Mouse (Mus musculus) hindbrain, embryonic 11.5 days (tissue): ENCODE data around the gene Abat. TPM values are rescaled to one million over a fixed set of nuclear protein-coding genes. Genes with fewer than 3 reads are reported as not detected.

Experiments used
- ATAC-seq: fragments of 200-750 bp; cut with Nextera tagmentation; 2 replicates; pipeline ENCODE4 v1.8.0; 2017; ENCODE audit warnings: mild to moderate bottlenecking, moderate TSS enrichment, moderate library complexity; ENCODE audit not compliant: low FRiP score
- DNase-seq: peaks from one replicate; pipeline ENCODE4 v3.0.0-alpha.2; 2015; ENCODE audit warnings: low spot score
- H3K27ac ChIP-seq: fragments of 300-500 bp; sonication (generic); 2 replicates; pipeline ENCODE4 v1.5.1; 2014; ENCODE audit warnings: mild to moderate bottlenecking, low read depth, low read length
- H3K27me3 ChIP-seq: fragments of 300-500 bp; sonication (generic); 2 replicates; pipeline ENCODE4 v1.6.1; 2014; ENCODE audit warnings: mild to moderate bottlenecking, low read length, moderate library complexity, mixed read lengths; ENCODE audit not compliant: control insufficient read depth, insufficient read depth
- H3K36me3 ChIP-seq: fragments of 300-500 bp; sonication (generic); 2 replicates; pipeline ENCODE4 v1.6.1; 2014; ENCODE audit warnings: mild to moderate bottlenecking, low read length, moderate library complexity, mixed read lengths; ENCODE audit not compliant: control insufficient read depth, insufficient read depth
- H3K4me1 ChIP-seq: fragments of 300-500 bp; sonication (generic); replicated peaks from 2 replicates; pipeline ENCODE4 v1.6.1; 2014; ENCODE audit warnings: low read length, mixed read lengths; ENCODE audit not compliant: control insufficient read depth, insufficient read depth
- H3K4me2 ChIP-seq: fragments of 300-500 bp; sonication (generic); replicated peaks from 2 replicates; pipeline ENCODE4 v1.6.1; 2014; ENCODE audit warnings: mild to moderate bottlenecking, low read depth, low read length
- H3K4me3 ChIP-seq: fragments of 300-500 bp; sonication (generic); 2 replicates; pipeline ENCODE4 v1.5.1; 2014; ENCODE audit warnings: low read depth, low read length
- H3K9ac ChIP-seq: fragments of 300-500 bp; sonication (generic); 2 replicates; pipeline ENCODE4 v1.6.1; 2014; ENCODE audit warnings: low read depth, low read length
- H3K9me3 ChIP-seq: fragments of 300-500 bp; sonication (generic); 2 replicates; pipeline ENCODE4 v1.6.1; 2016; ENCODE audit warnings: low read length; ENCODE audit not compliant: control insufficient read depth
- WGBS: fragments of 180-500 bp; shearing (Covaris S2); extraction: QIAGEN DNeasy Blood & Tissue Kit; methylation state at CpG from one replicate; pipeline ENCODE4 v1.1.7; 2014; 5-methylcytosine and 5-hydroxymethylcytosine counted together
- polyA plus RNA-seq: library from polyadenylated mRNA; unstranded; fragments of >200 nt; fragmentation: Nextera tagmentation; extraction: Ambion mirVana; gene quantifications from 2 replicates; pipeline ENCODE4 v1.2.1, GENCODE M21; 2014

Abat gene
- polyA plus RNA-seq, 1 experiment from 2014 or later: 27.4 TPM

DNA sequence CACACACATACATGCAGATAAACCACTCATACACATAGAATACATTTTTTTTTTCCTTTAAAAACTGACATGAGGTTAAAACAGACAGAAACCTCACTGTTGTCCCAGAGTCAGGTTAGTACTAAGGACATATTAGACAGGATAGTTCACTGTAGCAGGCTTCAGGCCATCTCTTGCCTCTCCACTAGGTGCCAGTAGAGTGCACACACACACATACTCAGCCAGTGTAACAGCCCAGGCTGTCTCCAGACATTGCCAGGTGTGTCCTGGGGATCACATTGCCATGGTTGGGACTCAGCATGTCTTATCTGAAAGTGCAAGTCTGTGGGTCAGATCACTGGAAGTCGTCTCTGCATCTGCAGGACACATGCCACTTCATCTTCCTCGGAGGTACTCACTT is 130.6 kb downstream of the Abat start:
- Histone ChIP-seq H3K27ac (no peak overlapping the region), H3K27me3 (no peaks in the 10 kb centered on the region), H3K9ac (no peak overlapping the region), H3K4me3 (no peak overlapping the region), H3K4me2 (no peak overlapping the region), H3K4me1 (no peaks in the 10 kb centered on the region), H3K36me3 (peaks cover 2% of the 10 kb centered on the region; the same call in 1 of the 2 replicates), H3K9me3 (no peaks in the 10 kb centered on the region)
- peak; percentile 45 for DNase-seq
- ATAC-seq: no peak
- 69% methylated on average over 2 of the region's 2 CpGs for WGBS

DNA sequence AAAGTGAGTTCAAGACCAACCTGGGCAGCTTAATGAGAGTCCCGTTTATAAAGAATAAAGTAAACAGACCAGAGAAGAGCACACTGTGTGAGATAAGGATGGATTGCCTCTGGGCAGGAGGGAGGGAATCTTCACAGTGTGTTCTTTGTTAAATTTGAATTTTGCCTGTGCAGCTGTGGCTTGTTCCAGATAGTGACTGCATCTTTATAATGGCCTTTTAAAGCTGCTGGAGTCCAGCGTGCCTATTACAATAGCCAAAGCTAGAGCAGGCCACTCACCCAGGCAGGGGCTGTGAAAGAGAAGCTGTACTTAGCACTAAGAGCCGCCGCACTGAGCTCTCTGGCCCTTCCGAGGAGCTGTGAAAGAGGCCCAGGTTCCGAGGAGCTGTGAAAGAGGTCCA is 132.3 kb downstream of the Abat start:
- H3K9me3 ChIP-seq: no peaks in the 10 kb centered on the region
- no peak overlapping the region for H3K4me3 ChIP-seq
- H3K4me2 ChIP-seq: no peak overlapping the region
- H3K27ac ChIP-seq: no peak overlapping the region
- H3K9ac ChIP-seq: no peak overlapping the region
- peaks cover 2% of the 10 kb centered on the region; the same call in 1 of the 2 replicates for H3K36me3 ChIP-seq
- ATAC-seq (no peak), DNase-seq (no peak)
- no peaks in the 10 kb centered on the region for H3K27me3 ChIP-seq
- H3K4me1 ChIP-seq: no peaks in the 10 kb centered on the region
- 90% methylated on average over 6 of the region's 6 CpGs for WGBS

DNA sequence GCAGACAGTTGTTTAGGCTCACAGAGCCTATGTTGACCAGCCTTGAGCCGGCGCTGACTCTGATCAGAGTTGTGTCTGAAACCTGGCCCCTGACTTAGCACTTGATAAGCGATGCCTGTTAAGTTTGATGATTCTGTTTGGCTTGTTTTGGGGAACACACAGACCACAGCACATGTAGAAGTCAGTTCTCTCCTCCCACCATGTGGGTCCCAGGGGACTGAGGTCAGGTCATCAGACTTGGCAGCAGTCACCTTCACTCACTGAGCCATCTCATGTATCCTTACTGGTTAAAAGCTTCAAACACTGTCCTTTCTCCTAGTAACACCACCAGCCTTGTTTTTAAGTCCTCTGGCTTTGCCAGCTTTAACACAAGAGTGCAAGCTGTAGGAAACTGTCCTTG is 136.8 kb downstream of the Abat start:
- Histone ChIP-seq H3K27ac (no peak overlapping the region), H3K4me2 (no peak overlapping the region), H3K36me3 (peaks cover 2% of the 10 kb centered on the region; the same call in 1 of the 2 replicates), H3K27me3 (no peaks in the 10 kb centered on the region), H3K4me1 (no peaks in the 10 kb centered on the region), H3K9ac (no peak overlapping the region), H3K4me3 (no peak overlapping the region), H3K9me3 (no peaks in the 10 kb centered on the region)
- 96% methylated on average over 3 of the region's 3 CpGs for WGBS
- DNase-seq (no peak), ATAC-seq (no peak)

DNA sequence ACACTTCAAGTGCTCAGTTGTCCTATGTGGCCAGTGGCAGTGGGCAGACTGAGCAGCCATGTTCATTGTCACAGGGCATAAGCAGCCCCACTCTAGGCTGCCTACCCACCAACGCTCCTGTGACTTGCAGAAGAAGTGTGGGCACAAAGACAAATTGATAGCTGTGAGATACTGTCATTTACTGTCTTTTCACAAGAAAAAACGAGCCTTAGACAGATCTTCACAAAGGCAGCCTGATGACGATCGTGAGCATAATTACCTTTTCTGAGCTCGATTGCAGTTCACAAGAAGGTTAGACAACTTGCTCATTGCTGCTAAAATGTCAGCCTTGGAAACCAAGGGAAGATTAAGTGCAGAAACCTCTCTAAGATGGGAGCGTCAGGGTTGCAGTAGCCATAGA is 141.9 kb downstream of the Abat start:
- Histone ChIP-seq H3K27ac (no peak overlapping the region), H3K4me3 (no peak overlapping the region), H3K4me2 (no peak overlapping the region), H3K9ac (no peak overlapping the region), H3K4me1 (no peaks in the 10 kb centered on the region), H3K36me3 (peaks cover 5% of the 10 kb centered on the region; the same call in 1 of the 2 replicates), H3K9me3 (no peaks in the 10 kb centered on the region), H3K27me3 (no peaks in the 10 kb centered on the region)
- DNase-seq (no peak), ATAC-seq (no peak)
- whole genome bisulfite sequencing: 88% methylated on average over 6 of the region's 6 CpGs

DNA sequence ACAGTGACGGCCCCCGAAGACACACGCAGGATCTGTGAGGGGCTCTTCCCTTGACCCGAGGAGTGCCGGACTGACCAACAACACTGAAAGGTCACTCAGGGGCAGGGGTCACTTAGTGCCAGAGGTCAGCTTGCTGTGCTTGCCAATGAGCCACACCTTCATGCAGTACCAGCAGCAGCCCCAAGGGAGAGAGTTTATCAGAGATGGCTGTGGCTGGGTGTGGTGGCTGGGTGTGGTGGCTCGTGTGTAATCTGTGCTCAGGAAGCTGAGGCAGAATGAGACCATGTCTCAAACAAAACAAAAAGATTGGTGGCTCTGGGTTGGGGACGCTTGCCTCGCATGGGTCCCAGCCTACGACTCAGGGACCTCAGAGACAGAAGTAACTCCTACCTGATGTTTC is 142.4 kb downstream of the Abat start:
- H3K4me3 ChIP-seq: no peak overlapping the region
- no peaks in the 10 kb centered on the region for H3K27me3 ChIP-seq
- 87% methylated on average over 9 of the region's 9 CpGs for WGBS
- H3K9ac ChIP-seq: no peak overlapping the region
- no peak overlapping the region for H3K4me2 ChIP-seq
- DNase-seq (no peak), ATAC-seq (no peak)
- H3K27ac ChIP-seq: no peak overlapping the region
- H3K4me1 ChIP-seq: no peaks in the 10 kb centered on the region
- peaks cover 5% of the 10 kb centered on the region; the same call in 1 of the 2 replicates for H3K36me3 ChIP-seq
- no peaks in the 10 kb centered on the region for H3K9me3 ChIP-seq

DNA sequence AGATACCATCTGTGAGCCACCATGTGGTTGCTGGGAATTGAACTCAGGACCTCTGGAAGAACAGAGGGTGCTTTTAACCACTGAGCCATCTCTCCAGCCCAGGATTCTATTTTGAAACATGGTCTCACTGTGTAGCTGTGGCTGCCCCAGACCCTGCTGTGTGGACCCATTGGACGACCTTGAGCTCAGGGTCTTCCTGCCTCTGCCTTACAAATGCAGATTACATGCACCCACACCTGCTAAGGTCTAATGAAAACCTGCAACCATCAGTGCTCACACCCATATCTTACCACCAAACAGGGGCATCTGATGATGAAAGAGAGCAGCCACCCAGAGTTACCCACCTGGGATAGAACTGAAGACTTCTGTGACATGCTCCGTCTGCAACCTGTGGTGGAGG is 143.0 kb downstream of the Abat start:
- Histone ChIP-seq H3K4me3 (no peak overlapping the region), H3K9me3 (no peaks in the 10 kb centered on the region), H3K27ac (no peak overlapping the region), H3K36me3 (peaks cover 5% of the 10 kb centered on the region; the same call in 1 of the 2 replicates), H3K27me3 (no peaks in the 10 kb centered on the region), H3K4me2 (no peak overlapping the region), H3K4me1 (no peaks in the 10 kb centered on the region), H3K9ac (no peak overlapping the region)
- DNase-seq (no peak), ATAC-seq (no peak)
- WGBS: 85% methylated on average over 2 of the region's 2 CpGs

DNA sequence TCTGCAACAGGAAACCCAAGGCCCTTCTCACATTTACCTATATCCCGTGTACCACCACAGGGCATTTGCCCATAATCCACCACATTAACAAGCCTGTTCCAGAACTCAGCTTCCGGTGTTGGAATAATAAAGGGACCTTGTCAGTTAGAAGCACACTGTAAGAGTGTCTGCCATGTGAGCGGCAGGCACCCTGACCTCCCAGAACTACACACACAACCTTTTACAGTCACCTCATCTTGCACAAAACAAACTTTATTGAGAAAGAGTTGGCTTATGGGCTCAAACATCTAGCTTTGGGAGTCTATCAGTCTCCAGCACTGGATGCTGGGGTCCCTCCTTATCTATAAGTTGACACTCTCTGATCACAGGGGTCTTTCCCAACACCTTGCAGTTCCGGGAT is 145.1 kb downstream of the Abat start:
- H3K27me3 ChIP-seq: no peaks in the 10 kb centered on the region
- H3K27ac ChIP-seq: no peak overlapping the region
- H3K4me2 ChIP-seq: no peak overlapping the region
- H3K4me3 ChIP-seq: no peak overlapping the region
- peaks cover 9% of the 10 kb centered on the region; the same call in 1 of the 2 replicates for H3K36me3 ChIP-seq
- H3K9ac ChIP-seq: no peak overlapping the region
- 85% methylated on average over 4 of the region's 4 CpGs for WGBS
- DNase-seq (no peak), ATAC-seq (no peak)
- H3K9me3 ChIP-seq: no peaks in the 10 kb centered on the region
- H3K4me1 ChIP-seq: no peaks in the 10 kb centered on the region

DNA sequence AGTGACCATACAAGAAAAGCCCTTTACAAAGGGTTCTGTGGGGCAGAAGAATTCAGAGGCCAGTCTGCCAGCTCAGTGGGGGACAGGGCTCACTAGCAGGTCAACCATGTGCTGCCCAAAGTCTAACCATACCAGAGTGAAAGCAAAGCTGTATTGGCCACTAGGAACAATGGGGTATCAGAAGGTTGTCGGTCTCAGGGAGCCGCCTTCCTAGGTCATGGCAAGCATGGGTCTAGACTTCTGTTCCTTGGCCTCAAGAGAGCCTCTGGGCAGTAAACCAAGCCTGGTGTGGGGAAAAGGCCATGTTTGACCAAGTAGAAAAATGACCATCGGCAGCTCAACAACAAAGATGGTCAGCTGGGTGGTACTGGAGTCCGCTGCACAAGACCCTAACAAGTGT is 145.5 kb downstream of the Abat start:
- peaks cover 9% of the 10 kb centered on the region; the same call in 1 of the 2 replicates for H3K36me3 ChIP-seq
- DNase-seq (no peak), ATAC-seq (no peak)
- H3K4me2 ChIP-seq: no peak overlapping the region
- H3K4me1 ChIP-seq: no peaks in the 10 kb centered on the region
- no peak overlapping the region for H3K4me3 ChIP-seq
- no peaks in the 10 kb centered on the region for H3K9me3 ChIP-seq
- H3K27ac ChIP-seq: no peak overlapping the region
- 89% methylated on average over 4 of the region's 4 CpGs for WGBS
- H3K27me3 ChIP-seq: no peaks in the 10 kb centered on the region
- no peak overlapping the region for H3K9ac ChIP-seq

DNA sequence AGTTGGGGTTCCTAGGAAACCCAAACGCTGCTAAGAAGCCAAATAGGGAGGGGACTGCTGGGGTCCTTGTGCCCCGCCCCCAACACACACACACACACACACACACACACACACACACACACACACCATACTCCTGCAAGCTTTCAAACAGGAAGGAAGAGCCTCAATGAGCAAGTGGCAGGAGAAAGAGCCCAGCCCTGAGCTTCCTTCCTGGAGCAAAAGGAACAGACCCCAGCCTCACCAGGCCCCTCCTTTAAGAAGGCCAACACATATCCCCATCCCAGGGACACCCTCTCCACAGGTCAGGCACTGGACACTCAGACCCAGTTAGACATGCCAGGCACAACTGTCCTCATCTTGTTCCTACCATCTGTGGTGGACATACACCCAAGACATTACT is 149.8 kb downstream of the Abat start:
- Histone ChIP-seq H3K9ac (no peak overlapping the region), H3K36me3 (peaks cover 9% of the 10 kb centered on the region; the same call in 1 of the 2 replicates), H3K4me3 (no peak overlapping the region), H3K27me3 (no peaks in the 10 kb centered on the region), H3K27ac (no peak overlapping the region), H3K4me1 (peaks cover 6% of the 10 kb centered on the region; the same call in 1 of the 2 replicates), H3K9me3 (no peaks in the 10 kb centered on the region), H3K4me2 (no peak overlapping the region)
- 76% methylated on average over 2 of the region's 2 CpGs for WGBS
- no peak for ATAC-seq
- DNase-seq: no peak
